Comparison of ENCODE assay signal across 14 mouse cellular contexts in genomic region chr11:70297405-70297804, GRCm38 (mm10). TPM values are rescaled to one million over a fixed set of nuclear protein-coding genes. Genes with fewer than 3 reads are reported as not detected.
A peak's percentile ranks its signal among the peaks of the same experiment; 100 is the strongest.
DNase-seq lines count a peak whose midpoint lies in the region; ATAC-seq and TF ChIP-seq lines count a peak whose summit lies in the region.
"Had no signal": no experiment of that assay in that cellular context is flagged by ENCODE, and none has a peak within 500 bp of the region (broad histone marks: within the 10 kb centered on the region; RNA-seq: fewer than 3 reads in every experiment).

No protein-coding gene starts in this region.

- no peak for DNase-seq in lung, postnatal 14 days
- DNase-seq in thymus, postnatal 25 days, result peak; percentile 55
- DNase-seq in left cerebral cortex, postnatal 36 days (ENCODE audit: low spot score in 2 of 2), result no peak
- DNase-seq: adrenal gland, adult 2 months; cerebellum, postnatal 36 days; gastrocnemius, postnatal 25 days had no signal

- H3K4me3 ChIP-seq in intestine, embryonic 16.5 days (ENCODE audit: low read length), result no peak overlapping the region
- no peak overlapping the region for H3K4me3 ChIP-seq in intestine, postnatal 0 days (ENCODE audit: low read depth, low read length)
- H3K4me3 ChIP-seq in lung, embryonic 16.5 days (ENCODE audit: low read length), result no peak overlapping the region
- no peak overlapping the region for H3K4me3 ChIP-seq in heart, embryonic 14.5 days (ENCODE audit: control insufficient read depth in 1 of 2, insufficient read depth in 1 of 2, low read depth in 1 of 2, low read length in 2 of 2)
- H3K4me3 ChIP-seq: forebrain, embryonic 12.5 days; hindbrain, embryonic 15.5 days had no signal

- no peaks in the 10 kb centered on the region for H3K4me1 ChIP-seq in intestine, embryonic 16.5 days (ENCODE audit: control insufficient read depth, insufficient read depth, low read length)
- no peaks in the 10 kb centered on the region for H3K4me1 ChIP-seq in intestine, postnatal 0 days (replicated peaks; ENCODE audit: control insufficient read depth, insufficient read depth, low read length)
- no peaks in the 10 kb centered on the region for H3K4me1 ChIP-seq in lung, embryonic 16.5 days (replicated peaks; ENCODE audit: control insufficient read depth, insufficient read depth, low read length)
- peaks cover under 1 to 3% of the 10 kb centered on the region in 2 experiments; a peak in 1 of 4 replicates for H3K4me1 ChIP-seq in heart, embryonic 14.5 days (ENCODE audit: control insufficient read depth in 2 of 2, insufficient read depth in 2 of 2, low read length in 2 of 2)
- H3K4me1 ChIP-seq: forebrain, embryonic 12.5 days; hindbrain, embryonic 15.5 days had no signal

- no peak overlapping the region for H3K9ac ChIP-seq in intestine, embryonic 16.5 days (ENCODE audit: low read depth, low read length)
- H3K9ac ChIP-seq in intestine, postnatal 0 days (ENCODE audit: low read depth, low read length), result no peak overlapping the region
- no peak overlapping the region for H3K9ac ChIP-seq in lung, embryonic 16.5 days (ENCODE audit: low read length)
- H3K9ac ChIP-seq in heart, embryonic 14.5 days (ENCODE audit: low read length), result no peak overlapping the region
- H3K9ac ChIP-seq: forebrain, embryonic 12.5 days; hindbrain, embryonic 15.5 days had no signal

- H3K27ac ChIP-seq in intestine, embryonic 16.5 days (ENCODE audit: low read length), result 0 out of 2 replicates have a peak overlapping the region, but pooled peaks have one; percentile 15
- H3K27ac ChIP-seq in intestine, postnatal 0 days (ENCODE audit: low read depth, low read length), result no peak overlapping the region
- H3K27ac ChIP-seq in lung, embryonic 16.5 days (ENCODE audit: low read length), result peak overlapping the region; percentile 62
- peak overlapping the region; percentile 36 to 59; a peak in 3 of 4 replicates for H3K27ac ChIP-seq in heart, embryonic 14.5 days (replicated peaks in 1 of 2; ENCODE audit: control insufficient read depth in 1 of 2, insufficient read depth in 1 of 2, low read depth in 2 of 2, low read length in 2 of 2)
- H3K27ac ChIP-seq: forebrain, embryonic 12.5 days; hindbrain, embryonic 15.5 days had no signal

- intact Hi-C loops in left cerebral cortex, postnatal 36 days (cut with DNase I), result no loop called here

- no peak overlapping the region for H3K4me2 ChIP-seq in intestine, embryonic 16.5 days (ENCODE audit: low read depth, low read length)
- no peak overlapping the region for H3K4me2 ChIP-seq in intestine, postnatal 0 days (replicated peaks; ENCODE audit: low read depth)
- no peak overlapping the region for H3K4me2 ChIP-seq in lung, embryonic 16.5 days (ENCODE audit: low read depth, low read length)
- H3K4me2 ChIP-seq in heart, embryonic 14.5 days (ENCODE audit: low read length), result no peak overlapping the region
- H3K4me2 ChIP-seq: forebrain, embryonic 12.5 days; hindbrain, embryonic 15.5 days had no signal

- H3K36me3 ChIP-seq in intestine, embryonic 16.5 days (ENCODE audit: control insufficient read depth, insufficient read depth, low read length), result no peaks in the 10 kb centered on the region
- H3K36me3 ChIP-seq in intestine, postnatal 0 days (ENCODE audit: control insufficient read depth, insufficient read depth), result no peaks in the 10 kb centered on the region
- no peaks in the 10 kb centered on the region for H3K36me3 ChIP-seq in lung, embryonic 16.5 days (ENCODE audit: control insufficient read depth, insufficient read depth, low read length)
- H3K36me3 ChIP-seq in heart, embryonic 14.5 days (ENCODE audit: control insufficient read depth, insufficient read depth, low read length), result no peaks in the 10 kb centered on the region
- H3K36me3 ChIP-seq: forebrain, embryonic 12.5 days; hindbrain, embryonic 15.5 days had no signal

- H3K27me3 ChIP-seq in intestine, embryonic 16.5 days (replicated peaks; ENCODE audit: control insufficient read depth, insufficient read depth, low read length), result no peaks in the 10 kb centered on the region
- H3K27me3 ChIP-seq in intestine, postnatal 0 days (replicated peaks; ENCODE audit: control insufficient read depth, insufficient read depth, low read length), result no peaks in the 10 kb centered on the region
- H3K27me3 ChIP-seq in lung, embryonic 16.5 days (ENCODE audit: control insufficient read depth, insufficient read depth, low read depth, low read length), result no peaks in the 10 kb centered on the region
- H3K27me3 ChIP-seq in heart, embryonic 14.5 days (ENCODE audit: control insufficient read depth, insufficient read depth, low read length), result no peaks in the 10 kb centered on the region
- H3K27me3 ChIP-seq: forebrain, embryonic 12.5 days; hindbrain, embryonic 15.5 days had no signal

- 43% methylated on average over 4 of the region's 4 CpGs for WGBS in intestine, embryonic 16.5 days
- WGBS in intestine, postnatal 0 days, result 32% methylated on average over 4 of the region's 4 CpGs
- 29% methylated on average over 4 of the region's 4 CpGs for WGBS in lung, embryonic 16.5 days
- WGBS in heart, embryonic 14.5 days, result 50% methylated on average over 4 of the region's 4 CpGs

- TF ChIP-seq CTCF in intestine, postnatal 0 days (IDR thresholded peaks at IDR 0.05; ENCODE audit: low read depth), result no peak

- ATAC-seq in intestine, embryonic 16.5 days, result no peak
- no peak for ATAC-seq in intestine, postnatal 0 days
- ATAC-seq in lung, embryonic 16.5 days (ENCODE audit: low read depth), result peak; percentile 76
- no peak for ATAC-seq in heart, embryonic 14.5 days (ENCODE audit: insufficient number of reproducible peaks, insufficient read depth, low FRiP score, low read depth)

- H3K9me3 ChIP-seq in intestine, embryonic 16.5 days (ENCODE audit: control insufficient read depth, low read length), result no peaks in the 10 kb centered on the region
- H3K9me3 ChIP-seq in intestine, postnatal 0 days (ENCODE audit: control insufficient read depth), result no peaks in the 10 kb centered on the region
- H3K9me3 ChIP-seq in lung, embryonic 16.5 days (ENCODE audit: control insufficient read depth, low read length), result no peaks in the 10 kb centered on the region
- H3K9me3 ChIP-seq in heart, embryonic 14.5 days (ENCODE audit: control insufficient read depth, low read length), result peaks cover 4% of the 10 kb centered on the region; the same call in 1 of the 2 replicates
- H3K9me3 ChIP-seq: hindbrain, embryonic 15.5 days had no signal

RNA-seq across cellular contexts. Expression of gene Alox12e, which starts 25.0 kb away (rescaled TPM):
- polyA plus RNA-seq in intestine, embryonic 16.5 days (2015; fragmentation: Nextera tagmentation; extraction: Ambion mirVana), result 0.13 TPM in 1 of 2 replicates, not detected in the other
- polyA plus RNA-seq in intestine, postnatal 0 days (2015; fragmentation: Nextera tagmentation; extraction: Ambion mirVana), result 0.07 TPM in 1 of 2 replicates, not detected in the other
- 0.35 and 1.1 TPM in 2 replicates for polyA plus RNA-seq in lung, embryonic 16.5 days (2015; fragmentation: Nextera tagmentation; extraction: Ambion mirVana)
- not detected in 2 replicates for polyA plus RNA-seq in heart, embryonic 14.5 days (2014; fragmentation: Nextera tagmentation; extraction: Ambion mirVana)
- under 1 TPM; 0.17 to 0.54 TPM for total RNA-seq in left cerebral cortex, postnatal 36 days (2021)
- total RNA-seq: adrenal gland, adult 2 months; gastrocnemius, postnatal 25 days; monocyte, adult 5-6 weeks had no signal
- polyA plus RNA-seq: forebrain, embryonic 12.5 days; hindbrain, embryonic 15.5 days had no signal

RNA-seq across cellular contexts. Expression of gene Alox12, which starts 42.3 kb away (rescaled TPM):
- polyA plus RNA-seq in intestine, embryonic 16.5 days (2015; fragmentation: Nextera tagmentation; extraction: Ambion mirVana), result 1.5 and 1.8 TPM in 2 replicates
- 0.68 and 0.71 TPM in 2 replicates for polyA plus RNA-seq in intestine, postnatal 0 days (2015; fragmentation: Nextera tagmentation; extraction: Ambion mirVana)
- 6.9 and 7.8 TPM in 2 replicates for polyA plus RNA-seq in lung, embryonic 16.5 days (2015; fragmentation: Nextera tagmentation; extraction: Ambion mirVana)
- polyA plus RNA-seq in heart, embryonic 14.5 days (2014; fragmentation: Nextera tagmentation; extraction: Ambion mirVana), result 3.0 TPM in 2 replicates
- total RNA-seq in left cerebral cortex, postnatal 36 days (2021), result under 1 TPM; 0.25 to 0.43 TPM

RNA-seq across cellular contexts. Expression of gene Alox15, which starts 54.4 kb away (rescaled TPM):
- 0.64 and 1.1 TPM in 2 replicates for polyA plus RNA-seq in intestine, embryonic 16.5 days (2015; fragmentation: Nextera tagmentation; extraction: Ambion mirVana)
- polyA plus RNA-seq in intestine, postnatal 0 days (2015; fragmentation: Nextera tagmentation; extraction: Ambion mirVana), result 0.12 and 0.33 TPM in 2 replicates
- polyA plus RNA-seq in lung, embryonic 16.5 days (2015; fragmentation: Nextera tagmentation; extraction: Ambion mirVana), result 0.70 and 0.72 TPM in 2 replicates
- 0.13 TPM in 1 of 2 replicates, not detected in the other for polyA plus RNA-seq in heart, embryonic 14.5 days (2014; fragmentation: Nextera tagmentation; extraction: Ambion mirVana)
- under 1 TPM in 1 of 2 experiments, not detected in 1; 0.39 TPM for total RNA-seq in left cerebral cortex, postnatal 36 days (2021)
- total RNA-seq: left cerebral cortex, adult 18-20 months had no signal
- polyA plus RNA-seq: hindbrain, embryonic 15.5 days had no signal

RNA-seq across cellular contexts. Expression of gene Rnasek, which starts 57.8 kb away (rescaled TPM):
- polyA plus RNA-seq in intestine, embryonic 16.5 days (2015; fragmentation: Nextera tagmentation; extraction: Ambion mirVana), result 269 and 308 TPM in 2 replicates
- 628 and 645 TPM in 2 replicates for polyA plus RNA-seq in intestine, postnatal 0 days (2015; fragmentation: Nextera tagmentation; extraction: Ambion mirVana)
- polyA plus RNA-seq in lung, embryonic 16.5 days (2015; fragmentation: Nextera tagmentation; extraction: Ambion mirVana), result 249 and 250 TPM in 2 replicates
- polyA plus RNA-seq in heart, embryonic 14.5 days (2014; fragmentation: Nextera tagmentation; extraction: Ambion mirVana), result 219 and 240 TPM in 2 replicates
- total RNA-seq in left cerebral cortex, postnatal 36 days (2021), result 100 to 1,000 TPM; 246 to 287 TPM

RNA-seq across cellular contexts. Expression of gene Gm21988, which starts 57.8 kb away (rescaled TPM):
- 9.9 and 10.7 TPM in 2 replicates for polyA plus RNA-seq in intestine, embryonic 16.5 days (2015; fragmentation: Nextera tagmentation; extraction: Ambion mirVana)
- 11.2 and 11.3 TPM in 2 replicates for polyA plus RNA-seq in intestine, postnatal 0 days (2015; fragmentation: Nextera tagmentation; extraction: Ambion mirVana)
- polyA plus RNA-seq in lung, embryonic 16.5 days (2015; fragmentation: Nextera tagmentation; extraction: Ambion mirVana), result 10.3 and 10.7 TPM in 2 replicates
- polyA plus RNA-seq in heart, embryonic 14.5 days (2014; fragmentation: Nextera tagmentation; extraction: Ambion mirVana), result 10.1 and 12.2 TPM in 2 replicates
- 1 to 10 TPM; 5.3 to 6.4 TPM for total RNA-seq in left cerebral cortex, postnatal 36 days (2021)
- total RNA-seq: monocyte, adult 5-6 weeks had no signal
